Mouse (Mus musculus): Measurements from ENCODE around the gene Gabbr1. TPM values are rescaled to one million over a fixed set of nuclear protein-coding genes. Genes with fewer than 3 reads are reported as not detected.

The Gabbr1 gene
- polyA plus RNA-seq, 1 experiment, result 1.7 TPM

DNA sequence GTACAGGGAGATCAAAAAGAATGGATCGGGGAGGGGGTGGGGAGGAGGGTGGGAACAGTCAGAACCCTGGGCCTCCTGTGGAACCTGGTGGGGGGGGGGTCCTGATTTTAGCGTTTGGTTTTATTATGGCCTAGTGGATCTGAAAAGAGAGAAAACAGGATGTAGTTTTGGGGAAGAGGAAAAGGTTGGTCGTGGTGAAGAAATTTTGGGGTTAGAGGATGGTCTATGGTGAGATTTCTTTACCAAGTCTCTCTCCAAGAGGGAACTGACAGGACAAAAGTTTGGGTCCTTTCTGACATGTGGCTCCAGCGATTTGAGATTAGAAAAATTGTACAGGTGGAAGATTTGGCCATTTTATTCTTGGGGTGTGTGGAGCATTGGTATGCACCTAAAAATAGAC lies 6.0 kb downstream of the Gabbr1 start:
- TF ChIP-seq GATA1 (IDR thresholded peaks at IDR 0.05; ENCODE audit: borderline replicate concordance, low read length) (no peak), FLI1 (IDR thresholded peaks at IDR 0.05; ENCODE audit: low read length) (no peak)
- H3K27me3 ChIP-seq (replicated peaks), result peaks cover 29% of the 10 kb centered on the region
- H3K36me3 ChIP-seq (replicated peaks; ENCODE audit: low read length), result peaks cover 29% of the 10 kb centered on the region
- peaks cover 25% of the 10 kb centered on the region for H3K4me1 ChIP-seq
- H3K9me3 ChIP-seq, result no peaks in the 10 kb centered on the region
- no peak overlapping the region for H3K4me3 ChIP-seq (replicated peaks)

DNA sequence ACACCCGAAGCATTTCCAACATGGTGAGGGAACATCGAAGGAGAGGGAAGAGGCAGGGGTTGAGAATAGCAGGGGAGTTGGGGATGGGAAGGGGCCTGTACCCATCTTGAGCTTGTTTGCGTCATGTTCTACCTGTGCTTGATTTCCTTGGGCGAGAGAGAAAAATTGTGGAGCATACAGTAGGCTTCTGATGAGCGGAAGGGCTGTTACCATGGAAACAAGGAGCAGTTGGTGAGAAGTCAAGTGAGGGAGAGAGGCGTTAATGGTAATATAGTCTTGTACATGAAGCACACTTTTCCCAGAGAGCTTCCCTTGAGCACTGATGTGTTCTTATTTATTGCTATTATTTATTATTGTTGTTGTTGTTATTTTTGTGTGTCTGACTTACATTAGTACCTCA lies 11.2 kb downstream of the Gabbr1 start:
- Histone ChIP-seq H3K4me1 (peaks cover 5% of the 10 kb centered on the region), H3K4me3 (replicated peaks) (no peak overlapping the region), H3K36me3 (replicated peaks; ENCODE audit: low read length) (peaks cover 54% of the 10 kb centered on the region), H3K27me3 (replicated peaks) (no peaks in the 10 kb centered on the region), H3K9me3 (no peaks in the 10 kb centered on the region)
- TF ChIP-seq FLI1 (IDR thresholded peaks at IDR 0.05; ENCODE audit: low read length), result no peak
- no peak for TF ChIP-seq GATA1 (IDR thresholded peaks at IDR 0.05; ENCODE audit: borderline replicate concordance, low read length)

DNA sequence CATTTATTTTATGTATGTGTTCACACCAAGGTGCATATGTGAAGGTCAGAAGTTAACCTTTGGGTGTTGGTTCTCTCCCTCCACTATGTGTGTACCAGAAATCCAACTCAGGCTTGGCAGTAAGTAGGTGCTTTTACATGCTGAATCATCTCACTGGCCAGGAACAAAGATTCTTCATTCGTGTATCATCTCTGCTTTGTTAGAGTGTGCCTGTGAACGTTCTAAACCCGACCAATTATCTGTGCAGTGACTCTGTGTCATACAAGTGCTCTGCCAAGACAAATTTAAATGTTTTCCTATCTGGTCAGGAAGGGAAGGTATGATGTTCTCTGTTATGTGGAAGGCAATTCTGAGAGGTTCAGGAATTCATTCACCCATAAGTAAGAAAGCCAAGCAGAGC lies 15.7 kb downstream of the Gabbr1 start:
- TF ChIP-seq GATA1 (IDR thresholded peaks at IDR 0.05; ENCODE audit: borderline replicate concordance, low read length) (no peak), FLI1 (IDR thresholded peaks at IDR 0.05; ENCODE audit: low read length) (no peak)
- Histone ChIP-seq H3K9me3 (no peaks in the 10 kb centered on the region), H3K4me1 (no peaks in the 10 kb centered on the region), H3K36me3 (replicated peaks; ENCODE audit: low read length) (peaks cover 67% of the 10 kb centered on the region), H3K4me3 (replicated peaks) (no peak overlapping the region), H3K27me3 (replicated peaks) (no peaks in the 10 kb centered on the region)

DNA sequence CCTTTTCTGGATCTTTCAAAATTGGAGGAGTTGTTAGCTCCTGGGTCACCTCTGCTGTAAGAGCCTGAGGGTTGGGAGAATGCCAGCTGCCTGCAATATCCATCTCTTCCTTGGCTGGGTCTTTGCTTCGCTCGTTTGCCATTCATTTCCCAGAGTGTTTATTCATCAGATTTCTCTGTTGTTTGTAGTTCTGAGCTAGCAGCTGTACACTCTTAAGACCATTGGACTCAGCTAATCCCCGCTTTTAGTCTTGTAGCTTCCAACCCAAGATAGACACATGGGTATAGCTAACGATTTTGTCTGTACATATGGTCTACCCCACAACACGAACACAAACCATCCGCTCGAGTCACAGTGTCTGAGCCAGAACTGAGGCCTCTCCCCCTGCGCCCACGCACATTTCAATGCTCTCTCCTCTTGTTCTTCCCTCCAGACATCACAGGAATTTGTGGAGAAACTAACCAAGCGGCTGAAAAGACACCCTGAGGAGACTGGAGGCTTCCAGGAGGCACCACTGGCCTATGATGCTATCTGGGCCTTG lies 16.4 kb downstream of the Gabbr1 start:
- Histone ChIP-seq H3K9me3 (no peaks in the 10 kb centered on the region), H3K36me3 (replicated peaks; ENCODE audit: low read length) (peaks cover 66% of the 10 kb centered on the region), H3K27me3 (replicated peaks) (no peaks in the 10 kb centered on the region), H3K4me1 (peaks cover 4% of the 10 kb centered on the region; the same call in 1 of the 2 replicates), H3K4me3 (replicated peaks) (no peak overlapping the region)
- TF ChIP-seq GATA1 (IDR thresholded peaks at IDR 0.05; ENCODE audit: borderline replicate concordance, low read length) (no peak), FLI1 (IDR thresholded peaks at IDR 0.05; ENCODE audit: low read length) (no peak)

DNA sequence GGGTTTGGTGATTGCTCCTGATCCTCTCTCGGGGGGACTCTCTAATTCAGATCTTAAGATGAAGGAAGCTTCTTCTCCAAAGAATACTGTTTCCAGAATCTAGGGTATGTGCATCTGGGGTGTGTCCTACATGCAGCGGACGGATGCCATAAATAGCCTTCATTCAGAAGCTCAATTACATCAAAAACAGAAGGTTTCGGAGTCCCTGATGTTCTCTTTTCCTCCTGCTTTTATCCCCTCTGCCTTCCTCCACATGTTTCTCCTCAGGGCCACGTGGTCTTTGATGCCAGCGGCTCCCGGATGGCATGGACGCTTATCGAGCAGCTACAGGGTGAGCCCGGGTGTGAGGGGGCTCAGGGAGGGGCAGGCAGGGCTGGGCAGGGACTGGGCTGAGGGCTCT lies 17.3 kb downstream of the Gabbr1 start:
- H3K36me3 ChIP-seq (replicated peaks; ENCODE audit: low read length), result peaks cover 68% of the 10 kb centered on the region
- peaks cover 5% of the 10 kb centered on the region; the same call in 1 of the 2 replicates for H3K4me1 ChIP-seq
- H3K27me3 ChIP-seq (replicated peaks), result no peaks in the 10 kb centered on the region
- no peaks in the 10 kb centered on the region for H3K9me3 ChIP-seq
- no peak overlapping the region for H3K4me3 ChIP-seq (replicated peaks)
- TF ChIP-seq GATA1 (IDR thresholded peaks at IDR 0.05; ENCODE audit: borderline replicate concordance, low read length) (no peak), FLI1 (IDR thresholded peaks at IDR 0.05; ENCODE audit: low read length) (no peak)

DNA sequence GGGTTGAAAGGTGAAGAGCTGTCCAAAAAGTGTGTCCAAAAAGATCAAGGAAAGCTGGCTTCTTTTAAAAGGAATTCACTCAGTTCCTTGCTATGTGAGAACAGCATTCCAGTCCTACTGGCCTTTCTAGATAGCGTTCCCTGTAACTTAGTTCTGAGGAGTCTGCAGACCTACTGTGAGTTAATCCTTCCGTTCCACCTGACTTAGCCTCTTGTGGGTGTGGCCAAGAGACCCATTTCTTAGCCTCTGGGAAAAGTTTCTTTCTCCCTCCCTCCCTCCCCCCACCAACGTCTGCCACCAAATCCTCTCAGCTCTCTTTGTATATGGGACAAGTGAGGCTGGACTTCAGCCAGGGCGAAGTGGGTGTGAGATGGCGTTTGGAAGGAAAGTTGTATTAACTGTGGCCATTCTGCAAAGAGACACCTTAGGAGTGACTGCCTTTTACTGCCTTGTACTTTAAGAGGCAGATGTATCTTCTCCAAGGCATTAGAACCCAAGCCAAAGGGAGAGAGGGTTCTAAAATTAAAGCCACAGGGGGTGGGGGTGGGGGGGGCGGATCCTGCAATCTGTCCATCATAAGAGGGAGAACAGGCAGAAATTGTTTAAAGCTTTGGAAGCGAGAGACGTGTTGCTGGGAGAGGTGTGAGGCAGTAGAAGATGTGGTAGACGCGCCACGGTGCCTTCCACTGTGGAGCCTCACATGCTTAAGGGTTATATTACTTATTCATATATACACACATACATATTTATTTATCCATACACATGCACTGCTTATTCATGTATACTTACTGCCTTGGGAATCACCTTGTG lies 18.1 kb downstream of the Gabbr1 start:
- Histone ChIP-seq H3K36me3 (replicated peaks; ENCODE audit: low read length) (peaks cover 66% of the 10 kb centered on the region), H3K9me3 (no peaks in the 10 kb centered on the region), H3K27me3 (replicated peaks) (no peaks in the 10 kb centered on the region), H3K4me3 (replicated peaks) (no peak overlapping the region), H3K4me1 (peaks cover 5% of the 10 kb centered on the region; the same call in 1 of the 2 replicates)
- TF ChIP-seq GATA1 (IDR thresholded peaks at IDR 0.05; ENCODE audit: borderline replicate concordance, low read length), result no peak
- no peak for TF ChIP-seq FLI1 (IDR thresholded peaks at IDR 0.05; ENCODE audit: low read length)

DNA sequence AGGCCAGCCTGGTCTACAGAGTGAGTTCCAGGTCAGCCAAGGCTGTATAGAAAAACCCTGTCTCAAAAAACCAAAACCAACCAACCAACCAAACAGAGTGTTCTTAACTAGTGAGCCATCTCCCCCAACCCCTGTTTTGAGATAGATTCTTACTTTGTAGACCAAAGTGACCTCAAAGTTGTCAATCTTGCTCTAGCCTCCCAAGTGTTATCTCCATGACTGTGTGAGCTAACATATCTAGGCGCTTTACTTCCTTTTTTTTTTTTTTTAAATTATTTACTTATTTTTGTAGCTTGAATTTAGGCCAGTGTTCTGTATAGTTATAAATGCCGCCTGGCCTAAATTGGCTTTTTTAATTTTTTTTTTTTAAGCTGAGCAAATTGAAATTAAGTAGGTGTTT lies 20.2 kb downstream of the Gabbr1 start:
- peaks cover 75% of the 10 kb centered on the region for H3K36me3 ChIP-seq (replicated peaks; ENCODE audit: low read length)

DNA sequence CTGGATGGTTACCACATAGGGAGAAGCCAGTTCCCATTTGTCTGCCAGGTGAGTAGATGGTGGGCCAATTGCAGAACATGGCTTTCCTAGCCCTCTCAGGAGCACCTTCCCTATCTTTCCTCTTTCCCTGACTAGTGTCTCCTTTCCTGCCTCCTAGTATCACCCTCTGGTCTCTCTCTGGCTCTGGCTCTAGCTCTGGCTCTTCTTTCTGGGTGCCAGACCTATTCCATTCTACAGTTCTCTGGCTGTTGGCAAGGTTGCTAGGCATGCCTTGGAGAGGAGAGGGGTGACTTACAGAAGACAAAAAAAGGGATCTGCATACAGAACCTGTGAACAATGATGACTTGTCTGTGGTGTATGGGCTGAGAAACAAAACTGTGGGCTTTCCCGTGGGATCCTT lies 22.1 kb downstream of the Gabbr1 start:
- Histone ChIP-seq H3K9me3 (no peaks in the 10 kb centered on the region), H3K4me3 (replicated peaks) (no peak overlapping the region), H3K27me3 (replicated peaks) (no peaks in the 10 kb centered on the region), H3K4me1 (peaks cover 5% of the 10 kb centered on the region; the same call in 1 of the 2 replicates), H3K36me3 (replicated peaks; ENCODE audit: low read length) (peaks cover 74% of the 10 kb centered on the region)
- TF ChIP-seq GATA1 (IDR thresholded peaks at IDR 0.05; ENCODE audit: borderline replicate concordance, low read length), result no peak
- TF ChIP-seq FLI1 (IDR thresholded peaks at IDR 0.05; ENCODE audit: low read length), result no peak

More for the DNA sequence above, 20.2 kb downstream of the Gabbr1 start:
- Histone ChIP-seq H3K9me3 (no peaks in the 10 kb centered on the region), H3K4me3 (replicated peaks) (no peak overlapping the region), H3K27me3 (replicated peaks) (no peaks in the 10 kb centered on the region), H3K4me1 (peaks cover 5% of the 10 kb centered on the region; the same call in 1 of the 2 replicates)
- no peak for TF ChIP-seq FLI1 (IDR thresholded peaks at IDR 0.05; ENCODE audit: low read length)
- no peak for TF ChIP-seq GATA1 (IDR thresholded peaks at IDR 0.05; ENCODE audit: borderline replicate concordance, low read length)

DNA sequence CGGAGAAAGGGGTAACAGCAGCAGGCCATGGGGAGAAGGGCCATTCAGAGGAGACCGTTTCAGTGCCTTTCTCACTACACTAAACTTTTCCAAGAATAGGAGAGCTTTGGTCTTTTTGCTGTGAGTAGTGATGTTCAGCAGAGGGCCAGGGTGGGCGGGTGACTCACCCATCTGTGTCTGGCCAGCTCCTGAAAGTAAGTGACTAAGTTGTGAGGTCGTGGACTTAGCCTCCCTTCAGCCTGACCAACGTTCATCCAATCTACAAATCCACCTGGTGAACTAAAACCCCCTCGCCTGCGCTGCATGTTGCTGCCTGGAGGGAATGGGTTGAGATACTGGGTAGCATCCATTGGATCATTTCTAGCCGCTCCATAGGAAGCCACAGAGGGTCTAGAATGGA lies 24.4 kb downstream of the Gabbr1 start:
- no peaks in the 10 kb centered on the region for H3K27me3 ChIP-seq (replicated peaks)
- H3K4me3 ChIP-seq (replicated peaks), result no peak overlapping the region
- TF ChIP-seq GATA1 (IDR thresholded peaks at IDR 0.05; ENCODE audit: borderline replicate concordance, low read length) (no peak), FLI1 (IDR thresholded peaks at IDR 0.05; ENCODE audit: low read length) (no peak)
- peaks cover 5% of the 10 kb centered on the region; the same call in 1 of the 2 replicates for H3K4me1 ChIP-seq
- peaks cover 62% of the 10 kb centered on the region for H3K36me3 ChIP-seq (replicated peaks; ENCODE audit: low read length)
- H3K9me3 ChIP-seq, result no peaks in the 10 kb centered on the region

DNA sequence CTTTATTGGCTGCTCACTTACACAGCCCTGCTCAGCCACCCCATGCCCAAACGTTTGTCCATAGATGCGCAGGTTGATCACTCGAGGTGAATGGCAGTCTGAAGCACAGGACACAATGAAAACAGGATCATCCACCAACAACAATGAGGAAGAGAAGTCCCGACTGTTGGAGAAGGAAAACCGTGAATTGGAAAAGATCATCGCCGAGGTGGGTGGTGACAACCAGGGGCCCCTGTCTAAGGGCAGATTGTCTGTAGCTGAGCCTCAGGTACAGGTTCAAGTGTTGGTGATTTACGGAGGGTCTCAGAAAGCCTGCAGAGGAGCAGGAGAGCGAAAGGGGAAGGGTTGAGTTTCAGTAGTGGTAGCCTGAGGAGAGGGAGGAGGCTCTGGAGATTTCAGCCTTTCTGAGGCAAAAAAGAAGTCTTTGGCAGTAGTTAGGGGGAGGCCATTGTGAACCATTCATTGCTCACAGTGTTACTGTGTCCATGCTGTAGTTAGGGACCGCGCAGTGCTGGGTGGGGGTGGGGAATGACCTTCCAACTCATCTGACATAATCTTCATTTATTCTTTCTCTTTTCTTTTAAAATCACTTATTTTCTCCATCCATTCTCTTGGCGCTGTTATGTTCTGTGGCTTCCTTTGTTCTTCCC lies 26.4 kb downstream of the Gabbr1 start:
- TF ChIP-seq GATA1 (IDR thresholded peaks at IDR 0.05; ENCODE audit: borderline replicate concordance, low read length), result no peak
- no peak for TF ChIP-seq FLI1 (IDR thresholded peaks at IDR 0.05; ENCODE audit: low read length)
- Histone ChIP-seq H3K9me3 (no peaks in the 10 kb centered on the region), H3K27me3 (replicated peaks) (no peaks in the 10 kb centered on the region), H3K4me3 (replicated peaks) (no peak overlapping the region), H3K4me1 (peaks cover under 1% of the 10 kb centered on the region; the same call in 1 of the 2 replicates), H3K36me3 (replicated peaks; ENCODE audit: low read length) (peaks cover 45% of the 10 kb centered on the region)

Measured in megakaryocyte, embryonic 14.5 days (primary cell).